Mouse (Mus musculus) neural tube, embryonic 15.5 days (tissue): ENCODE measurements around the gene Morn3. TPM values are rescaled to one million over a fixed set of nuclear protein-coding genes. Genes with fewer than 3 reads are reported as not detected.
A peak's percentile ranks its signal among the peaks of the same experiment; 100 is the strongest.

ENCODE experiments used
- ATAC-seq: fragments of 200-750 bp; cut with Nextera tagmentation; 2 replicates; pipeline ENCODE4 v1.8.0; 2017; ENCODE audit warnings: mild to moderate bottlenecking, moderate TSS enrichment, moderate library complexity; ENCODE audit not compliant: low FRiP score
- H3K27ac ChIP-seq: fragments of 300-500 bp; sonication (generic); replicated peaks from 2 replicates; pipeline ENCODE4 v1.5.1; 2015; ENCODE audit warnings: mild to moderate bottlenecking, inconsistent platforms
- H3K27me3 ChIP-seq: fragments of 300-500 bp; sonication (generic); replicated peaks from 2 replicates; pipeline ENCODE4 v1.6.1; 2015; ENCODE audit warnings: inconsistent platforms
- H3K36me3 ChIP-seq: fragments of 300-500 bp; sonication (generic); 2 replicates; pipeline ENCODE4 v1.6.1; 2015; ENCODE audit warnings: inconsistent platforms
- H3K4me1 ChIP-seq: fragments of 300-500 bp; sonication (generic); 2 replicates; pipeline ENCODE4 v1.6.1; 2015; ENCODE audit warnings: inconsistent platforms
- H3K4me2 ChIP-seq: fragments of 300-500 bp; sonication (generic); 2 replicates; pipeline ENCODE4 v1.6.1; 2015; ENCODE audit warnings: inconsistent platforms, mild to moderate bottlenecking, moderate library complexity
- H3K4me3 ChIP-seq: fragments of 300-500 bp; sonication (generic); replicated peaks from 2 replicates; pipeline ENCODE4 v1.5.1; 2015; ENCODE audit warnings: mild to moderate bottlenecking, inconsistent platforms
- H3K9ac ChIP-seq: fragments of 300-500 bp; sonication (generic); replicated peaks from 2 replicates; pipeline ENCODE4 v1.6.1; 2015; ENCODE audit warnings: mild to moderate bottlenecking, inconsistent platforms
- H3K9me3 ChIP-seq: fragments of 300-500 bp; sonication (generic); replicated peaks from 2 replicates; pipeline ENCODE4 v1.6.1; 2016; ENCODE audit warnings: inconsistent platforms
- WGBS: fragments of 180-500 bp; shearing (Covaris S2); methylation state at CpG from one replicate; pipeline ENCODE4 v1.1.7; 2015; ENCODE audit warnings: mixed read lengths; 5-methylcytosine and 5-hydroxymethylcytosine counted together
- polyA plus RNA-seq: library from polyadenylated mRNA; unstranded; fragments of >200 nt; fragmentation: Nextera tagmentation; extraction: Ambion mirVana; gene quantifications from 2 replicates; pipeline ENCODE4 v1.2.1, GENCODE M21; 2015

Gene Morn3
- polyA plus RNA-seq, 1 experiment from 2014 or later: 0.68 TPM

- Histone ChIP-seq H3K27me3 (no peaks in the 10 kb centered on the region), H3K9me3 (no peaks in the 10 kb centered on the region), H3K4me1 (peaks cover 53% of the 10 kb centered on the region), H3K9ac (peak overlapping the region; percentile 48), H3K4me2 (peak overlapping the region; percentile 96), H3K36me3 (no peaks in the 10 kb centered on the region), H3K4me3 (peak overlapping the region; percentile 74), H3K27ac (no peak overlapping the region)
- WGBS: 2% methylated on average over 39 of the region's 39 CpGs
- 0 out of 2 replicates have a peak, but pooled peaks have one; percentile 33 for ATAC-seq
These were observed 59.4 kb downstream of the Morn3 start for GRCm38 (mm10) chr5:122987211-122988020.

DNA sequence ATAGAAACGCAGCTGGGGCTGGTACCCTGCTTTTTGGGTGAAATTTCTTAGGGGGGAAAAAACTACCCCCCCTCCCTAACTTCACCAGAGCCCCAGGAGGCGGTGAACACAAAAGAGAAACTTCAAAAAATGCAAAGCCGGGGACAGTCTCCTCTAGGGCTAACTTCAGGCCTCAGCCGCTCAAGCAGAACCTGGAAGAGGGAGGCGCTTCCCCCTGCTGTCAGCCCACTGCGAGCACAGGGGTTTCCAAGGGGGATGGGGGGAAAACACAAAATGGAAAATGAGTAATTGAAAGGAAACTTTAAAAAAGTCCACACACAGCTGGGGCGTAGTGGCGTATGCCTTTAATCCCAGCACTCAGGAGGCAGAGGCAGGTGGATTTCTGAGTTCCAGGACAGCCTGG, 60.7 kb downstream of the Morn3 start:
- H3K4me2 ChIP-seq: peak overlapping the region; percentile 11
- H3K4me3 ChIP-seq: no peak overlapping the region
- no peaks in the 10 kb centered on the region for H3K36me3 ChIP-seq
- no peak overlapping the region for H3K27ac ChIP-seq
- no peak overlapping the region for H3K9ac ChIP-seq
- no peaks in the 10 kb centered on the region for H3K9me3 ChIP-seq
- no peak for ATAC-seq
- 37% methylated on average over 8 of the region's 8 CpGs for WGBS
- no peaks in the 10 kb centered on the region for H3K27me3 ChIP-seq
- H3K4me1 ChIP-seq: peaks cover 49% of the 10 kb centered on the region

Other genes starting within 250 kb of the Morn3 start
- 451 TPM in 2 replicates for gene Anapc5, start 225.7 kb downstream of the Morn3 start, polyA plus RNA-seq
- 41.4 and 43.6 TPM in 2 replicates for gene Rnf34, start 197.0 kb downstream of the Morn3 start, polyA plus RNA-seq
- 81.4 and 89.2 TPM in 2 replicates for gene Kdm2b, start 57.2 kb downstream of the Morn3 start, polyA plus RNA-seq
- gene Orai1, start 31.9 kb downstream of the Morn3 start, polyA plus RNA-seq: 14.1 and 14.2 TPM in 2 replicates
- gene Tmem120b, start 21.4 kb upstream of the Morn3 start, polyA plus RNA-seq: 19.6 and 21.0 TPM in 2 replicates
- gene Rhof, start 85.7 kb upstream of the Morn3 start, polyA plus RNA-seq: 19.2 and 20.9 TPM in 2 replicates
- gene Setd1b, start 95.2 kb upstream of the Morn3 start, polyA plus RNA-seq: 10.5 and 11.2 TPM in 2 replicates
- 79.5 and 81.1 TPM in 2 replicates for gene Psmd9, start 122.4 kb upstream of the Morn3 start, polyA plus RNA-seq
- gene Hpd, start 135.7 kb upstream of the Morn3 start, polyA plus RNA-seq: 0.50 TPM in 1 of 2 replicates, not detected in the other
- gene Wdr66, start 205.1 kb upstream of the Morn3 start, polyA plus RNA-seq: 1.1 and 1.2 TPM in 2 replicates